Mouse (Mus musculus): ENCODE data around the gene Dynlt1c.
A peak's percentile ranks its signal among the peaks of the same experiment; 100 is the strongest.
"Not testable (repeated sequence)": the region's sequence is repeated elsewhere in the genome, so short reads cannot be mapped to it uniquely, and the experiment has no call there.

Dynlt1c gene

DNA sequence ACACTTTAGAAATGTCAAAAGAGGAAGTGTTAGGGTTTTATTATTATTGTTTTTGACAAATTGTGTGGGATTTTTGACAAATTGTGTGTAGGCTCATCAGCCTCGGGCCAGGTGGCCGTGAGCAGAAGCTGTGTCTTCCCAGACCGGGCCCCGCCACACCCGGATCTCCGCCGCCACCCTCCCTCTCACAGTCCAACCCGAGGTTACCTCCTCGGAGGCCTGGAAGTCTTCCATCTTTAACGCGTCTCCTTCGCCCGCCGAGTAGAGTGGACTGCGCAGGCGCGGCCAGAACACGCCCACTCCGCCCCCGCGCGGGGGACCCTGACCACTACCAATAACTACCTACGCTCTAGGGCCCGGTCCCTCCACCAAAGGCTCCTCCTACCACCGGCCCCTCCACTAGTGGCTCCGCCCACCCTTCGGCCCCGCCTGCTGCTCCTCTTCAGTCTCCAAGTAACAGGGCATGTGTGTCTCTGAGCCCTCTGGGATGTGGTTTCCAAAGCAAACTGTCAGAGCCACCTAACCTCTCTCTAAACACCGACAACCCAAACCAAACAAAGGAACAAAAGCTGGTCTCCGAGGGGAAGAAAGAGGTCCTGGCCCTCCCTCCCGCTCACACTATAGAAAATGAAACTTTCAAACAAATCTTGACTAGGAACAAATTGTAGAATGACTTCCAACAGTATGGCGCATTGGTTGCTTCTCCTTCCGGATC lies 54.3 kb downstream of the Dynlt1c start, which contains the start of gene Dynlt1f:
Gene Dynlt1f, minus strand, starts transcription at position 334 of the 715 bp plus-strand sequence.
- peak; percentile 85 for DNase-seq

- not testable (repeated sequence) for DNase-seq
These were observed 55.0 kb downstream of the Dynlt1c start for GRCm38 (mm10) chr17:6656471-6656870.

- DNase-seq = not testable (repeated sequence)
These were observed 57.3 kb downstream of the Dynlt1c start, which contains the start of gene Sytl3 for GRCm38 (mm10) chr17:6658801-6659200. Gene Sytl3, plus strand, starts transcription at chr17:6659093.

All from lung, postnatal 10 days (tissue).